Mouse (Mus musculus): Measurements from ENCODE around the gene Slc48a1. TPM values are rescaled to one million over a fixed set of nuclear protein-coding genes. Genes with fewer than 3 reads are reported as not detected.

Gene Slc48a1
- total and polyA plus RNA-seq, 2 experiments from 2014 or later = 78.8 to 152 TPM

DNA sequence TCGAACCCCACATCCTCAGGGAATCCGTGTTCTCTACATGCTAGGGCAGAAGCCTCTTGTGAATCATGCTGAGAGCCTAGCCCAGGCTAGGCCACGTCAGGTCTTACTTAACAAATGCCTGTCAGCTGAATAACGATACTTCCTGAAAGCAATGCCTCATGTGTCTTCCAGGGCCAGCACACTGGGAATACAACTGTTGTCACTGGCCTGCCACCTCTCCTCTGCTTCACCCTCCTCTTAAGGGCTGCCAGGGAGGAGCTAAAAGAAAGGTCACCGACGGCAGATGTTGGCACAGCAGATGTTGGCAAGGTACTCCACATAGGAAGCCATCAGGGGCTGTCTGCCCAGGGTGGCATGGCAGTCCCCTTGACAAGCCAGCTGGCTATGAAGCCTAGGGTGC lies 45.7 kb downstream of the Slc48a1 start:
- 78% methylated on average over 6 of the region's 6 CpGs for WGBS
- 0 out of 2 replicates have a peak overlapping the region, but pooled peaks have one; percentile 8 for H3K9ac ChIP-seq (replicated peaks; ENCODE audit: low read length, poor library complexity, severe bottlenecking)
- H3K27me3 ChIP-seq (ENCODE audit: insufficient read depth, low read length) = no peaks in the 10 kb centered on the region
- no peak for TF ChIP-seq CTCF (IDR thresholded peaks at IDR 0.05)
- H3K36me3 ChIP-seq (ENCODE audit: insufficient read depth, low read length) = no peaks in the 10 kb centered on the region
- H3K4me1 ChIP-seq (ENCODE audit: insufficient read depth, low read length) = peaks cover 22% of the 10 kb centered on the region
- no peak overlapping the region for H3K4me2 ChIP-seq (ENCODE audit: low read depth, low read length, poor library complexity, severe bottlenecking)
- no peaks in the 10 kb centered on the region for H3K9me3 ChIP-seq (ENCODE audit: low read length)
- H3K4me3 ChIP-seq (ENCODE audit: low read depth, low read length) = no peak overlapping the region
- DNase-seq (ENCODE audit: low spot score) (no peak), ATAC-seq (ENCODE audit: low FRiP score) (no peak)
- H3K27ac ChIP-seq (ENCODE audit: low read depth, low read length) = no peak overlapping the region

DNA sequence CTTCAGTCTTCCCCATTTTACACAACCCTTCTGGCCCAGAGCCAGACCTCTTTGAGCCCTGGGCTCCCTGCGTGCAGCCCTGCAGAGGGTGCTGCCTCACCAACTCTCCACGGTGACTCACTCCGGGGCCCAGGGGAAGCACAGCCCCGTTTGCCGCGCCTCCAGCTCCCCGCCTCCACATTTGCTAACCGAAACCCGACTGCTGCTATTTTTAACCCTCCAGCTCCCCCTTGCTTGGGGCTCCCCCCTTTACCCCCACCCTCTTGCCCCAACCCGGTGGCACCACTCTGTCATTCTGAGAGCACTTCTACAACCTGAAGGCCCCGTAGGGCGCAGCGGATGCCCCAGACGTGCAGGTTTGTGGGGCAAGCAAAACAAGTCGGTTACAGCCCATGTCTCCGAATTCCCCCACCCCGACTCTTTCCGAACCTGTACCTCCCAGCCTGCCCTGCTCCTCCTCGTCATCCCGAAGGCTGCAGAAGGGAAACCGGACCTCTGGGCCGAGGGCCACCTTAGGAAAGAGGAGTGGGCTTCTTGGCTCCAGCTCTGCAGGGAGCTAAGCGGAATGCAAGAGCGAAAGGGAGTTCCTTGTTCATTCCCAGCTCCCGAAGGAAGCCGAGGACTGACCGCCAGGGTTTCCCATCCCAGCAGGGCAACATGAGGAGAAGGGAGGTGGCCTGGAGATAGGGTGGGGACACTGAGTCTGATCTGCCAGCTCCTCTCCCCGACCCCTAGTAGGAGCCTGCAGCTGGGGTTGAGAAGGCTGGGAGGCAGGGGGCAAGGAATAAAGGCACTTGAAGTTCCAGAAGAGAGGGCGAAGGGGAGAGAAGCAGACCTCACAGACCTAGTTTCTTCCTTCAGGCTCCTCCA lies 47.0 kb downstream of the Slc48a1 start:
- Histone ChIP-seq H3K4me1 (ENCODE audit: insufficient read depth, low read length) (peaks cover 29% of the 10 kb centered on the region), H3K9ac (replicated peaks; ENCODE audit: low read length, poor library complexity, severe bottlenecking) (0 out of 2 replicates have a peak overlapping the region, but pooled peaks have one; percentile 36), H3K9me3 (ENCODE audit: low read length) (no peaks in the 10 kb centered on the region), H3K27ac (ENCODE audit: low read depth, low read length) (peak overlapping the region; percentile 51; the same call in 1 of the 2 replicates), H3K36me3 (ENCODE audit: insufficient read depth, low read length) (no peaks in the 10 kb centered on the region), H3K27me3 (ENCODE audit: insufficient read depth, low read length) (no peaks in the 10 kb centered on the region), H3K4me2 (ENCODE audit: low read depth, low read length, poor library complexity, severe bottlenecking) (peak overlapping the region; percentile 36), H3K4me3 (ENCODE audit: low read depth, low read length) (peak overlapping the region; percentile 6; the same call in 1 of the 2 replicates)
- TF ChIP-seq CTCF (IDR thresholded peaks at IDR 0.05) = peak; percentile 41
- DNase-seq (ENCODE audit: low spot score) (peak; percentile 52), ATAC-seq (ENCODE audit: low FRiP score) (no peak)
- WGBS = 19% methylated on average over 29 of the region's 29 CpGs

DNA sequence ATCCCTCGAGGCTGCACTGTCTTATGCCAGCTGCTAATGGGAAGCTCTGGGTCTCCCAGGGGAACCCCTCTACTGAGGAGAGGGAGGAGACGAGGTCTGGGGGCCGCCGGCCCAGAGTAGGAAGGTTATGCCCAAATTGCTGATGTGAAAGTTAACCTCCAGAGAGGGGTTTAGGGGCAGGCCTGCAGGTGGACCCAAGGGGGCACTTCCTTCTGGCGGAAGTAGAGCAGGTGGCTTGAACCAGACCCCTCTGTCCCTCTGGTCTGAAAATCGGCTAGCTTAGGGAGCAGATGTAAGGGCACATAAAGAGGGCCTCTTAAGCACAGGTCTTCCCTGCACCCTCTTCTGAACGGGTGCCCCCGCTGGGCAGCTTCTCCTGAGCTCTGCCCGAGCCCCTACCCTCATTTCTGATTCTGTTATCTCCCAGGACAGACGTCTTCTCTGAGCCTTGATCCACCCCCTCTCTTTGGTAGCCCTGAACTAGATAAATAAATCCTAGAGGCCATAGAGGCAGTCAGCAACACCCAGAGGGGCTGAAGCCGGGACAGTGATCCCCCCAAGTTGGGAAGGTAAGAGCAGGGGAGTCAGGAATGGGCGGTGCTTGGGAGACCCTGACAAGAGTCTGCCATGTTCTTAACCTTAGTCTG lies 47.7 kb downstream of the Slc48a1 start:
- H3K9me3 ChIP-seq (ENCODE audit: low read length) = no peaks in the 10 kb centered on the region
- no peaks in the 10 kb centered on the region for H3K36me3 ChIP-seq (ENCODE audit: insufficient read depth, low read length)
- ATAC-seq (ENCODE audit: low FRiP score) = no peak
- DNase-seq (ENCODE audit: low spot score) = no peak
- H3K27ac ChIP-seq (ENCODE audit: low read depth, low read length) = 0 out of 2 replicates have a peak overlapping the region, but pooled peaks have one; percentile 51
- 0 out of 2 replicates have a peak overlapping the region, but pooled peaks have one; percentile 36 for H3K9ac ChIP-seq (replicated peaks; ENCODE audit: low read length, poor library complexity, severe bottlenecking)
- WGBS = 30% methylated on average over 12 of the region's 12 CpGs
- H3K4me2 ChIP-seq (ENCODE audit: low read depth, low read length, poor library complexity, severe bottlenecking) = peak overlapping the region; percentile 36
- peaks cover 29% of the 10 kb centered on the region for H3K4me1 ChIP-seq (ENCODE audit: insufficient read depth, low read length)
- H3K4me3 ChIP-seq (ENCODE audit: low read depth, low read length) = no peak overlapping the region
- no peaks in the 10 kb centered on the region for H3K27me3 ChIP-seq (ENCODE audit: insufficient read depth, low read length)
- no peak for TF ChIP-seq CTCF (IDR thresholded peaks at IDR 0.05)

DNA sequence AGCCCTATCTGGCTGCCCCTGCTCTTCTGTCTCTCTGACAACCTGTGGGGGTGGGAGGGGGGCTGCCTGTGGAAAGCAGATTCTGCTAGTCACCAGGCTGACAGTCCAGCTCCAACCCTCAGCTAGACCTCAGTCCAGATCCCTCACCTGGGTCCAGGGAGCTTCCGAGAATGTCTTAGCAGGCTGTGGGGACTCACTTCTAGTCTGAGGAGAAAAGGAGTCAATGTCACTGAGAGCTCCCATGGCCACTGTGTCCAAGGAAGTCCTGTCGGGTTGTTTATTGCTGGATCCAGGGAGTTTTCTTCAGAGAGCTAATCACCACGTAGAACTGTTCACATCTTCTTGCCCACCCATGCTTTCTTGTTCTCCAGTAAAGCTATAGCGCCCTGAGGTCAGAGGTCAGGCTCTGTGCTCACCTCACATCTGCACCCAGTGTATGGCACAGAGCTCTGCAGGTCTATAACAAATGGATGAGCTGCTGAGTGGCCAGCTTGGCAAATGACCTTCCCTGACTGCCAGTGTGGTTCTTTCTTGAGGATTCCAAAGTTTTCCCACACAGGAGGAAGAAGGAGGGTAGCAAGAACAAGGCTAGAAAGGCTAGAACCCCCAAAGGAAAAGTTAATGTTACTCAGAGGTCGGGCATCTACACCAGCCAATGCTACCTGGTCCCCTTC lies 48.4 kb downstream of the Slc48a1 start:
- Histone ChIP-seq H3K36me3 (ENCODE audit: insufficient read depth, low read length) (no peaks in the 10 kb centered on the region), H3K9me3 (ENCODE audit: low read length) (no peaks in the 10 kb centered on the region), H3K27ac (ENCODE audit: low read depth, low read length) (no peak overlapping the region), H3K9ac (replicated peaks; ENCODE audit: low read length, poor library complexity, severe bottlenecking) (no peak overlapping the region), H3K27me3 (ENCODE audit: insufficient read depth, low read length) (no peaks in the 10 kb centered on the region), H3K4me1 (ENCODE audit: insufficient read depth, low read length) (peaks cover 29% of the 10 kb centered on the region), H3K4me2 (ENCODE audit: low read depth, low read length, poor library complexity, severe bottlenecking) (no peak overlapping the region), H3K4me3 (ENCODE audit: low read depth, low read length) (no peak overlapping the region)
- DNase-seq (ENCODE audit: low spot score) = no peak
- TF ChIP-seq CTCF (IDR thresholded peaks at IDR 0.05) = no peak
- no peak for ATAC-seq (ENCODE audit: low FRiP score)
- WGBS = 73% methylated on average over 5 of the region's 5 CpGs

- ATAC-seq (ENCODE audit: low FRiP score) = no peak
- H3K36me3 ChIP-seq (ENCODE audit: insufficient read depth, low read length) = no peaks in the 10 kb centered on the region
Measured at GRCm38 (mm10) chr15:97827401-97827800, 49.1 kb downstream of the Slc48a1 start.

More at GRCm38 (mm10) chr15:97827401-97827800, 49.1 kb downstream of the Slc48a1 start:
- no peak overlapping the region for H3K4me2 ChIP-seq (ENCODE audit: low read depth, low read length, poor library complexity, severe bottlenecking)
- no peak for TF ChIP-seq CTCF (IDR thresholded peaks at IDR 0.05)
- WGBS = 83% methylated on average over 8 of the region's 8 CpGs
- peaks cover 32% of the 10 kb centered on the region for H3K4me1 ChIP-seq (ENCODE audit: insufficient read depth, low read length)
- H3K9ac ChIP-seq (replicated peaks; ENCODE audit: low read length, poor library complexity, severe bottlenecking) = no peak overlapping the region
- no peaks in the 10 kb centered on the region for H3K9me3 ChIP-seq (ENCODE audit: low read length)
- H3K27ac ChIP-seq (ENCODE audit: low read depth, low read length) = no peak overlapping the region
- DNase-seq (ENCODE audit: low spot score) = no peak
- H3K27me3 ChIP-seq (ENCODE audit: insufficient read depth, low read length) = no peaks in the 10 kb centered on the region
- H3K4me3 ChIP-seq (ENCODE audit: low read depth, low read length) = no peak overlapping the region
